Mouse (Mus musculus) ES-E14 (cell line): ENCODE data around the gene BC049715. TPM values are rescaled to one million over a fixed set of nuclear protein-coding genes. Genes with fewer than 3 reads are reported as not detected.
"Not testable (repeated sequence)": the region's sequence is repeated elsewhere in the genome, so short reads cannot be mapped to it uniquely, and the experiment has no call there.

Experiments
- DNase-seq: peaks from one replicate; pipeline ENCODE4 v3.0.0-alpha.2; 2013; ENCODE audit warnings: low read depth, low spot score
- H3K27ac ChIP-seq: 2 replicates; pipeline ENCODE4 v1.5.1; 2012; ENCODE audit warnings: low read depth, mild to moderate bottlenecking, low read length, moderate library complexity, mixed read lengths; ENCODE audit not compliant: poor library complexity, insufficient read depth, severe bottlenecking
- H3K36me3 ChIP-seq: 2 replicates; pipeline ENCODE4 v1.6.1; 2012; ENCODE audit warnings: mild to moderate bottlenecking, low read length, moderate library complexity, mixed read lengths; ENCODE audit not compliant: control insufficient read depth, poor library complexity, insufficient read depth, severe bottlenecking
- H3K4me1 ChIP-seq, 2 experiments: fragments of 150-350 bp in 1 of 2; sonication (generic) in 1 of 2; 2 replicates each; pipeline ENCODE4 v1.6.1; 2012; ENCODE audit warnings: low read length in 2 of 2, mild to moderate bottlenecking in 1 of 2, mixed read lengths in 1 of 2; ENCODE audit not compliant: control insufficient read depth in 2 of 2, insufficient read depth in 2 of 2, poor library complexity in 1 of 2
- H3K4me3 ChIP-seq, 2 experiments: fragments of 150-350 bp in 1 of 2; sonication (generic) in 1 of 2; 2 replicates each; pipeline ENCODE4 v1.5.1; 2012; ENCODE audit warnings: low read length in 2 of 2, low read depth in 1 of 2, mild to moderate bottlenecking in 1 of 2, mixed read lengths in 1 of 2; ENCODE audit not compliant: insufficient read depth in 1 of 2, poor library complexity in 1 of 2, severe bottlenecking in 1 of 2
- H3K9ac ChIP-seq: 2 replicates; pipeline ENCODE4 v1.6.1; 2012; ENCODE audit warnings: low read depth, mild to moderate bottlenecking, low read length, mixed read lengths; ENCODE audit not compliant: poor library complexity, insufficient read depth, severe bottlenecking
- H3K9me3 ChIP-seq: fragments of 150-350 bp; sonication (generic); 2 replicates; pipeline ENCODE4 v1.6.1; 2012; ENCODE audit warnings: low read depth, mild to moderate bottlenecking, low read length; ENCODE audit not compliant: control insufficient read depth, insufficient read depth
- CHD2 ChIP-seq: IDR thresholded peaks from 2 replicates; pipeline ENCODE4 v1.6.1; 2014; ENCODE audit warnings: mild to moderate bottlenecking, low read depth, low read length, inconsistent platforms
- HCFC1 ChIP-seq: IDR thresholded peaks from 2 replicates; pipeline ENCODE4 v1.6.1; 2012; ENCODE audit warnings: low read length, inconsistent platforms, borderline replicate concordance; ENCODE audit not compliant: insufficient read depth
- MAFK ChIP-seq: IDR thresholded peaks from 2 replicates; pipeline ENCODE4 v1.6.1; 2014; ENCODE audit warnings: mild to moderate bottlenecking, low read depth, low read length, inconsistent platforms; ENCODE audit not compliant: insufficient read depth
- ZC3H11A ChIP-seq: IDR thresholded peaks from 2 replicates; pipeline ENCODE4 v1.6.1; 2012; ENCODE audit warnings: low read depth, mild to moderate bottlenecking, inconsistent platforms, low read length, borderline replicate concordance
- ZNF384 ChIP-seq: IDR thresholded peaks from 2 replicates; pipeline ENCODE4 v1.6.1; 2012; ENCODE audit warnings: low read depth, low read length, inconsistent platforms
- in situ Hi-C, 2 experiments: fragments of 600-800 bp; cut with MboI; formaldehyde crosslinking; loops; one replicate each; pipeline ENCODE4 v1.15.1; 2025; ENCODE audit warnings: low sequenced_read_pairs in 2 of 2, inconsistent platforms in 1 of 2; ENCODE audit not compliant: unreplicated experiment in 2 of 2
- total RNA-seq: library from RNA; depleted of rRNA; stranded (reverse); fragments of 300-350 nt; gene quantifications from 2 replicates; pipeline ENCODE4 v1.2.3, GENCODE M21; 2012

The BC049715 gene
- total RNA-seq, 1 experiment: 1.2 TPM

DNA sequence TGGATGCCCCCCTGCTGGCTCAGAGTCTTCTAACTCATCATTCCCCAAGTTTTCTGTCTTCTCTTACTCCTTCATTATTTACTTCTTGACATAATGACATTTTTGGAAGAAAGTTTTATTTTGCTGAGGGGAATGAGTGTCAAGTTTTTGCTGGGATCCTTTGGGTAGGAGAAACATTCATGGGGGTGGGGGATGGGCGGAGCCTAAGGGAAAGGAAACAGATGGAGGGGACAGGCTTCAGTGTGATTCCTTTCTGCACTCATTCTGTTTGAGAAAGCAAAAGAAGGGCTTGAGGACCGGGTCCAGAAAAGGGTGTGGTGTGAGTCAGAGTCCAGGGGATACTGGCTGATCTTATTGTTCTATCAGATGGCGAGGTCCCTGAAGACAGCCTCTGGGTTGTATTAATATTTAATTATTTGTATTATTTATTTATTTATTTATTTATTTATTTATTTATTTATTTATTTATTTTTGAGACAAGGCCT is 56.0 kb downstream of the BC049715 start:
- Histone ChIP-seq H3K4me3 (no peak overlapping the region), H3K4me1 (no peaks in the 10 kb centered on the region), H3K36me3 (no peaks in the 10 kb centered on the region), H3K9ac (no peak overlapping the region), H3K27ac (no peak overlapping the region), H3K9me3 (no peaks in the 10 kb centered on the region)
- TF ChIP-seq MAFK (no peak), HCFC1 (no peak), ZNF384 (no peak), CHD2 (no peak), ZC3H11A (no peak)
- in situ Hi-C loops: no loop called here
- no peak for DNase-seq

DNA sequence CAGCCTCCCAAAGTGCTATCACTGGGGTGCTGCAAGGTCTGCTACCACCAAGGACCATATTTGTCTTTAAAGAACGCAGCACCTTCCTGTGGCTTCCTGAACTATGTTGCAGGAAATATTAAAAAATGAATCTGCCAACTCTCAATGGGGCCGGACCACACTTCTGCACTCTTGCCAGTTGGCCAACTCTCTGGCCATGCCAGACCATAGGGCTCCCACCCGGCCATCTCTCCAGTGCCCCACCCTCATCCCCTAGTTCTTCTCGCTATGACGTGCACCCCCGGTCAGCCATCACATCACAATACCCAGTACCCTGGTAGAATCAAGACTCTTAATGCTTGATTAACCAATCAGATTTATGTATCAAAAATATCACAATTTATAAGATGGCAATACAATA is 56.5 kb downstream of the BC049715 start:
- in situ Hi-C loops: no loop called here
- no peak overlapping the region for H3K4me3 ChIP-seq
- H3K4me1 ChIP-seq: no peaks in the 10 kb centered on the region
- no peak for DNase-seq
- H3K9ac ChIP-seq: no peak overlapping the region
- no peaks in the 10 kb centered on the region for H3K36me3 ChIP-seq
- H3K27ac ChIP-seq: no peak overlapping the region
- TF ChIP-seq HCFC1: no peak
- no peak for TF ChIP-seq MAFK
- no peak for TF ChIP-seq ZNF384
- TF ChIP-seq CHD2: no peak
- TF ChIP-seq ZC3H11A: no peak
- H3K9me3 ChIP-seq: no peaks in the 10 kb centered on the region

- in situ Hi-C loops: not testable (repeated sequence)
Measured at GRCm38 (mm10) chr6:136884766-136885165, 57.3 kb downstream of the BC049715 start.

GRCm38 (mm10) chr6:136887854-136888253 is 60.4 kb downstream of the BC049715 start:
- no peaks in the 10 kb centered on the region for H3K36me3 ChIP-seq
- H3K27ac ChIP-seq: no peak overlapping the region
- no peaks in the 10 kb centered on the region for H3K4me1 ChIP-seq
- no peak overlapping the region for H3K9ac ChIP-seq
- H3K9me3 ChIP-seq: no peaks in the 10 kb centered on the region
- no peak for DNase-seq
- H3K4me3 ChIP-seq: no peak overlapping the region
- in situ Hi-C loops: no loop called here
- TF ChIP-seq ZC3H11A (no peak), CHD2 (no peak), MAFK (no peak), ZNF384 (no peak), HCFC1 (no peak)

More at GRCm38 (mm10) chr6:136884766-136885165, 57.3 kb downstream of the BC049715 start:
- H3K36me3 ChIP-seq, H3K27ac ChIP-seq, H3K9me3 ChIP-seq, DNase-seq, H3K4me3 ChIP-seq, H3K9ac ChIP-seq, H3K4me1 ChIP-seq: not testable (repeated sequence)

DNA sequence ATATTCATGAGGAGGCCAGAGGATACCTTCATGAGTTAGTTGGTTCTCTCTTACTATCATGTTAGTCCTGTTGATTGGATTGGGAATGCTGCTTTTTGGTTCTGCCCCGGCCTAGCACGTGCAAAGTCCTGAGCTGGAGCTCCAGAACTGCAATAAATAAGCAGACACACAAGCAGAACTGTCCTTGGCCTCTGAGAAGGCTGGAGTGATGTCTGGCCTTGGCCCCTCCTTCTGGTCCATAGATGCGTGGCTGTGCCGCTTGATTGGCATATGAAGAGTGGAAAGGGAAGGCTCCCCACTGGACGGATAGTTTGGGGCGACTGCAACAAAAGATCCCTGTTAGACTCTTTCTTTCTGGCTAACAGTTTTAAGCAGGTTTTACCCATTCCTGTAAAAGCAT is 61.6 kb downstream of the BC049715 start:
- in situ Hi-C loops: no loop called here

More for the DNA sequence above, 61.6 kb downstream of the BC049715 start:
- no peak overlapping the region for H3K4me3 ChIP-seq
- H3K4me1 ChIP-seq: no peaks in the 10 kb centered on the region
- TF ChIP-seq ZC3H11A (no peak), HCFC1 (no peak), CHD2 (no peak), MAFK (no peak), ZNF384 (no peak)
- H3K27ac ChIP-seq: no peak overlapping the region
- no peaks in the 10 kb centered on the region for H3K36me3 ChIP-seq
- no peak overlapping the region for H3K9ac ChIP-seq
- H3K9me3 ChIP-seq: no peaks in the 10 kb centered on the region
- DNase-seq: no peak
